Mouse (Mus musculus): ENCODE measurements at regions not wholly inside any gene's neighbourhood (a gene's known extent, or its start where the extent isn't known, plus 50 kb on each side); places are given as distances from the start of the nearest gene placed in this dataset.

DNA sequence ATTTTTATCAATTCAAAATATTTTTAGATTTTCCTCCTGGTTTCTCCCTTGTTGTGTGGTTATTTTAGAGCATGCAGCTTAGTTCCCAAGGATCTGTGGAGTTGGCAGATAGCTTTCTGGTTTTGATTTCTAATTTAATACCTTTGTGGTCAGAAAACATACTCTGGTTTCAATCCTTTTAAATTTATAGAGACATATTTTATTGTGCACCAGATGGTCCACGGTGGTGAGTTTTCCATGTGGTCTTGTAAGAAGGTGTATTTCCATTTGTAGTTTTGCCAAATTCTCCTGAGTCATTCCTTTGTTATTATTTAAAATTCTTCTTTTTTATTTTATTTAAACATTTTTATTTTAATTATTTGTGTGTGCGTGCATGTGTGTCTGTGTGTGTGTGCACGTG is 154.5 kb downstream of the Lyplal1 start:
- TF ChIP-seq CTCF (IDR thresholded peaks at IDR 0.05; ENCODE audit: low read depth) (no peak), EP300 (IDR thresholded peaks at IDR 0.05; ENCODE audit: low read depth) (no peak)
